Mouse (Mus musculus) mouse embryonic stem cell (cell line): Measurements from ENCODE around the gene Chka.

Source experiments
- in situ Hi-C, 2 experiments: fragments of 300-500 bp; cut with MboI; formaldehyde crosslinking; loops; 1 replicate in 1 of 2; 3 replicates in 1 of 2; pipeline ENCODE4 v1.14.3; 2019 to 2020; ENCODE audit warnings: low sequenced_read_pairs in 2 of 2, low pct_unique_long_range_greater_than_20kb in 1 of 2, mixed read lengths in 1 of 2; ENCODE audit not compliant: unreplicated experiment in 1 of 2

Chka gene

DNA sequence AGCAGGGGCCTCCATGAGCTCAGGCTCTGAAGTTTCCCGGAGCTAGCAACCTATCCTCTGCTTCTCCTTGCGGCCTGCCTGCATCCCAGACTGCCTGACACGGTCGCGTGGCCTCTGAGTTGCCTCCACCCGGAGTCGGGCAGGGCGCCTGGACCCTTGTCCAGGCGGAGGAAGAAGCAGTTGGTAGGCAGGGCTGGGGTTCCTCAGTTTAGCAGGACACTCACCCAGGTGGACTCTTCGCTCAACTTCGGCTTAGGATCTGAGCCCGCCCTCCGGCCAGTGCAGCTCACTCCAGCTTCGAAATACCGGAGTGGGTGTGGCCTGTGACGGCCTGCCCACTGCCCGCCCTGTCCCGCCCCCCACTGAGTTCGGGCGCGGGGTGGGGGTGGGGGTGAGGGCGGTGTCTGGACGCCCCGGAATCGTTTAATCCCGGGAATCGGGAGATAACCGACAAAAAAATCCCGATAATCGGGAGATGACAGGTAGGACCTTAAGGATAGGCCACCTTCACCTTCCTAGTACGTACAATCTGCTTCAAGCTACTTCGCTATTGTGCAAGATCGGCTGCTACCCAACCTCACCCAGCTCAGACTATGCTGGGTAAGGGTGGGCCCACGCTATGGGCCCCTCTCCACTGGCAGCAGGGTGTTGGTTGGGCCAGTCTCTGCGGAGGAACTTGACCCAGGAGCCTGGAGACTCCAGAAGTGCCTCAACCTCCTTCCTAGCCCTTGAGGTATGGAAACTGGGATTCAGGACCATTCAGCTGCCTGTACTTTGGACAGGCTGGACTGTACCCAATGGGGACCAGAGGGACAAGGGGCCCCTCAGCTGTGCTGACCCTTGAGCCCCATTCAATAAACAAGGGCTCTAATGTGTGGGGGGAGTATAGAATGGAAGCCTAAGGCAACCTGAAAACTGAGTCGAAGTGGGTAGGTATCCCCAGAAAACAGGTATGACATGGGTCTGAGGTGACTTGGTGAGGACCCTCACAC lies 55.5 kb downstream of the Chka start, which contains the start of gene Tcirg1:
Tcirg1 (minus strand) TSS at position 339 of the 992 bp plus-strand sequence.
- in situ Hi-C loops: no loop called here

DNA sequence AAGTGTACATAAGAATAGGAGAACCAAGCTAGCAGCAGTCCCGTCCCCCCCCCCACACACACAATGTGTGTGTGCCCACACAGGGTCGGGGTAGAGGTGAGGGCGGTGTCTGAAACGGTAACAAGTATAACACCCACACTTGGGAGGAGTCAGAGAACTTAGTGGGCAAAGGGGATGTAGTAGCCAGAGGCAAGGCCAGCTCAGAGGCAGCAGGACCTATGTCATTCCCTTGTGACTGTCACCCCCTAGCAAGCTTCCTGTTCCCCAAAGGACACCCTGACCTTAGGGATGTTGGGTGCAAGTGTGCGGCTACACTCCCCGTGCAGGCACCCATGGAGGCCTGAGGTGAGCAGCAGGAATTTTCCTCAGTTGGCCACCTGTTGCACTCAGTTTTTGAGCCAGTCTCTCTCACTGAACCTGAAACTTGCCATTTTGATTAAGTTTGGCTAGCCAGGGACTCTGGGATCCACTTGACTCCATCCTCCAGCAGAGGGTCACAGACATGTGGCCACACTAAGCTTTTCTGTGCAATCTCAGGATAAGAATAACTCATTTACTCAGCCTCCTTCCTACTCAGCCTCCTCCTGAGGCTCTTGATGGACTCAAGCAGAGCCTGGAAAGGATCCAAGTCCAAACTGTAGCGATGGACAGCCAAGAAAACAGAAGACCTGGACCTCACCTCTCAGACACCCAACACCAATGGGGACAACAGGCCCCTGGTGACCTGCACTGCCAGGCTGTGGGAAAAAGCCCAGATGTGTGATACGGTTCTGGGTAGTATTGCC lies 56.5 kb downstream of the Chka start:
- in situ Hi-C loops: no loop called here

DNA sequence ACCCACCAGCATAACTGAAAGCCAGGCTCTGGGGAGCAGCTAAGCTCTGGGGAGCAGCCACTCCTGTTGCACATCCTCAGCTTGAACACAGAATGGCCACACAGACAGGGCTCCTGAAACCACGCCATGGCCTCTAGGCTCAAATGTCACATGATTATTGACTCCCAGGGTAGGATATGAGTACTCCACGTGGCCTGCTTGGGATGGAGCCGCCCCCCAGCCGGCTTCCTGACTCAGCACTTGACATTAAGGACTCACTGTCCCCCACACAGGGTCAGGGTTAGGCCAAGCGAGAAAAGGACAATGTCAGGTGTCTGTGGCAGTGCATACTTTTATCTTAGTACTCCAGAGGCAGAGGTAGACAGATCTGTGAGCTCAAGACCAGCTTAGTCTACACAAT lies 58.6 kb downstream of the Chka start:
- in situ Hi-C loops: no loop called here

DNA sequence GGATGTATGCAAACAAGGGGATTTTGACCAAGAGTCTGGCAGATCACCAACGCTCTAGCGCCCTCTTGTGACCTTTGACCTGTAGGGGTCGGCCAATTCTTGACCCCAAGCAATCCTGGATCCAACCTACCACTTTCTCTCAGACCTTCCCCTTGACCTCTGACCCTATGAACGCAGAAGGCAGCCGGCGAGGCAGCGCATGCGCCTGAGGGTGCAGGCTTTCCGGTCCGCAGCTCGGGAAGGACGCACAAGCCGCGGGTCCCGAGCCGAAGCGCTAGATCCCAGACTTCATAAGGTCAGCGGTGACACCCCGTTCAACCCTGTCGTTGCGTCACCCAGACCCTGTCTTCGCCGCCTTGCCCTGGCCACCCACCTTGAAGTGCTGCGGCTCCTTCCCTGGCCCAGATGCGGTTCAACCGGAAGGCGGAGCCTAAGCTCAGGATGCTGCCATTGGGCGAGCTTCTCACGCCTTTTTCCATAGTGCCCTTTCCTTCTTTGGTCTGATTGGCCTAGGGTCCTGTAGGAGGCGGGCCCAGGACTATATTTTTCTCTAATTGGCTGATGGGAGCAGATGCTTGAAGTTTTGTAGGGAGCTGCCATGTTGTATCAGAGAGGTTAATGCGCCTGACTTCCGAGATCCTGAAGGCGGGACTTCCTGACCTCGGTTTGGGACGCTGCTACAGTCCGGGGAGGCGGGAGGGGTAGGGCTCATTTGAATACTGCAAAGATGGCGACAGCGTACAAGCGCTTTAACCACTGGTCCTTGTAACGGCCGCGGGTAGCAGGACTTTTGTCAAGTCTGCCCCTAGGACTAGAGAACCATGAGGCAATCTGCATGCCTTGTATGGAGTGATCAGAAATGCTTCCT lies 61.0 kb downstream of the Chka start, which contains the start of gene Ndufs8:
Ndufs8 (minus strand) TSS at position 438 of the 868 bp plus-strand sequence.
- in situ Hi-C loops: no loop called here

DNA sequence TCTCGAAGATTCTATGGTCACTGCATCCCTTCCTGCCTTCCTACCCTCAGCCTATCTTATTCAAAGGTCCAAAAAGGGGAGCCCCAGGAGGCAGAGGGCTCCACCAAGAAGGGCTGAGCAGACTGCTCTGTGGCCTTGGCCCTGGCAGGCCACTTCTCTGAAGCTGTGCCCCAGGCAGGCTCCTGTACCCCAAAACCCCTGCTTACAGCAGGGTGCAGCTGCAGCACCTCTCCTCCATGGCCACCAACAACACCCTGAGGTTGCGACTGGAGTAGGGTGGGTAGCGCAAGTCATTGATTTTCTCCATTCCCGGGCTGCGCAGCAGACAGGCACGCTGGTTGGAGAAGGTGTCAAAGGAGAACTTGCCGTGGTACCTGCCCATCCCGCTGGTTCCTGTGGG lies 62.1 kb downstream of the Chka start:
- in situ Hi-C loops: no loop called here

DNA sequence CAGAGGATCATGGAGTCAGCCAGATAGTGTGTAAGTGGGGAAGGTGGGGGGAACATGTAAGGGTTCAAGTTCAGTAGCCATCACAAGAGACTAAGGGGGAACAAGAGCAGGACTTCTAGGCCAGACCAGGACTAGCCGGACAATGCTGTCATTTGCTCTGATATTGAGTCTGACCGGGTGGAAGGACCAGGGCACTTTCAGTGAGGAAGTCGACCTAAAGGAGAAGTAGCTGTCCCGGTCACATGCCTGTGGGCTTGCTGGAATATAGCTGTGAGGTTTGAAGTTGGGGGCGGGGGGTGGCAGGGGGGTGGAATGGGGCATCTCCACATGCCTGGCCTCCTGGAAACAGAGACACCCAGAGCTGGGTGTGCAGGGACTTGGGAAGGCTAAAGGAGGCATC lies 63.0 kb downstream of the Chka start:
- in situ Hi-C loops: no loop called here

DNA sequence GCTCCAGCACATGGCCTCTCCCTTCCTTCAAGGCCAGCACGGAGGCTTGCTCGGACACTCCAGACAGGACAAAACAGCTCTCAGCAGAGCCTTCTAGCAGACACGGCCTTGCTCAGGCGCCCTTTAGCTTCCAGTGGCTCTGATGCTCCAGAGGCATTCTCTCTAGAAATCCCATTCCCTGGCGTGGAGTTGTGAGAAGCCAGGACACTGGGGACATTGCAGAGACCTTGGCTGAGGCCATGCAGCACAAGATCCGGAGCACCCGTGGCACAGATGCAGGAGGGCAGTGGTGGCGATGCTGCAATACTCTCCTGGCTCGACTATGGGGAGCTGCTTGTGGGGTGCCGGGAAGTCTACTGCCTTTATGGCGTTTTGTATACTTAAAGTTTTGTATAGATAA lies 65.2 kb downstream of the Chka start:
- in situ Hi-C loops: no loop called here

DNA sequence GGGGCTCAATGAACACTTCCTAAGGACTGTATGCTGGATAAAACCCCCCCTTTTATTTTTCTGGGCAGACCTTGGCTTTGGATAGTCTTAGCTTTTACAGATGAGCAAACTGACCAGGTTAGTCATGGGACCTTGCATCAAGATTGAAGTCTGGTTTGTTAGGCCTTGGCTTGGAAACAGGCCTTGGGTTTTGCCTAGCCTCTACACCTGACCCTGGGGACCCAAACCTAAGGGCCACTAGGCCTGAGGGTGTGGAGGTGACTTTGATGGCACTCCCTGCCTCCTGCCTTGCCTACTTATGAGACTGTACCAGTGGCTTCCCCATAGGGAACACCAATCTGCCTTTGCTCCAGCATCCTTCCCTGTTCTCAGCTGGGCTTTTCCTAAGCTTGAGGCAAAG lies 68.4 kb downstream of the Chka start:
- in situ Hi-C loops: no loop called here

DNA sequence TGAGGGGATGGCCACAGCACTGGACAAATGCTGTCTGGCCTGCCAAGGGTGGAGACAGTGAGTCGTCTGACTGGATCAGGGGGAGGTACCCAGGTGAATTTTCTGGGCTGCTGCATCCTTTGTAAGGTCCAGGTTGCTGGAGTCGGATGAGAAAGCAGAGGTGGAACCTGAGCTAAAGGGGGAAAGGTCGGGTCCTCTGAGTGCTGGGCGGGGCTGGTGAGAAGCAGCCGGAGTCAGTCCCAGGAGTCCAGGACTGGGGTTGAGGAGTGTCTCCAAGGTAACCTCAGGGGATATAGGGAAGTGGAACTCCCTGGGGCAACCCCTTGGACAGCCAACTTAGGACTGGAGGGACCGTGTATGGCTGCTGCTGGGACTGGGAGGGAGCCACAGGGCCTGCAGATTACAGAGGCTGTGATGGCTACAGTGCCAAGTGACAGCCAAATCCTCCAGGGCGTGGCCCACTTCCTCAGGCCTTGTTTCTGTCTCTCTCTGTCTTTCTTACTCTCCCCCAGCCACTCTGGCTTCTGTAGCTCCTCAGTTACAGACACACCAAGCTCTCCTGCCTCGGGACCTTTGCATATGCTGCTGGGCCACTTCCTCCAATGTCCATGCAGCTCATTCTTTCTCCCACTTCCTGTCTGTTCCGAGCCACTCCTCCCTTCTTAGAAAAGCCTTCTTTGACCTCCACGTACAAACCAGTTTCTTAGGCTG lies 71.2 kb downstream of the Chka start:
- in situ Hi-C loops: no loop called here

DNA sequence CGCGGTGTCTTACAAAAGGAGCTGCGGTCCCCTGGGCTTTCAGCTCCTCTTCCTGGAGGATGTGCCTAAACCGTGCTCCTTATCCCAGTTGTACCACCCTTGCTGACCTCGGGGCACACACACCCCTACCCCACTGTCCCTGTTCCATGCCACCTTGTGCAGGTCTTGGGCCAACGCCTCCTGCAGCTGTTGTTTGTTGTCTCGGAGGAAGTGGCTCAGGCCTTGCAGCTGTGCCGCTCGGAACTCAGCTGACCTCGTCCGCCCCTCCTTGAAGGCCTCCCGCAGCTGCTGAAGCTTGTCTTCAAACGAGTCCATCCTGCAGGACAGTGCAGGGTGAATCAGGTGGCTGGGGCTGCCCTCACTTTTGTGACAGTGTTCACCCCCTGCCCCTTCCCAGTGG lies 72.0 kb downstream of the Chka start:
- in situ Hi-C loops: no loop called here

DNA sequence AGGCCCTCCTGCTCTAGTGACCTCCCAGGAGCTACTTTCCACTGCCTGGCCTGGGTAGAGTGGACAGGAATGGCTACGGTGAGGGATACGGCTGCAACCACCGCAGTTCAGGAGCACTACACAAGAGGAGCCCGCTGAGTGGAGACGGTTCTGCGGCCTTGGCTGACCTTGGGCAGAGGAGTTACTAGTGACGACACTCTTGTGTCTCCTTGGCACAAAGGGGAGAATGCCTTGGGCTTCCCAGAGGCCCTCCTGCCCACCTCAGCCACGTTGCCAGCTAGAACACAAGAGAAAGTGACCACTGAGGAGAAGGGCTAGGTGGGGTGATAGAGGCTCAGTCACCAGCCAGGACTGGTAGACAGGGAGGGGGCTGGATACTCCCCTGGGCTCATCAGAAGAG lies 72.6 kb downstream of the Chka start:
- in situ Hi-C loops: no loop called here

DNA sequence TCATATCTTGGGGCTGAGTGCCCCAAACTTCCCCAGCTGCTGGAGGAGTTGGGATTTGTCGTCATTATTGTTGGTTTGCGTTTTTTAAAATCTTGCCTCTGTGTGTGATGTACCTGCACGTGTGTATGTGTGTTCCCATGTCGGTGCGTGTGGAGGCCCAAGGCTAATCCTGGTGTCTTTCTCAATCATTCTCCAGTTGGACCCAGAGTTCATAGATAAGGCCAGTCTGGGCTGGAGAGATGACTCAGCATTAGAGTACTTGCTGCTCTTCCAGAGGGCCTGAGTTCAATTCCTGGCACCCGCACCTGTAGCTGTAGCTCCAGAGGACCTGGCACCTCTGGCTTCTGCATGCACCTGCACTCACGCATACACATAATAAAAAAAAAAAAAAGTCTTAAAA lies 73.3 kb downstream of the Chka start:
- in situ Hi-C loops: no loop called here

DNA sequence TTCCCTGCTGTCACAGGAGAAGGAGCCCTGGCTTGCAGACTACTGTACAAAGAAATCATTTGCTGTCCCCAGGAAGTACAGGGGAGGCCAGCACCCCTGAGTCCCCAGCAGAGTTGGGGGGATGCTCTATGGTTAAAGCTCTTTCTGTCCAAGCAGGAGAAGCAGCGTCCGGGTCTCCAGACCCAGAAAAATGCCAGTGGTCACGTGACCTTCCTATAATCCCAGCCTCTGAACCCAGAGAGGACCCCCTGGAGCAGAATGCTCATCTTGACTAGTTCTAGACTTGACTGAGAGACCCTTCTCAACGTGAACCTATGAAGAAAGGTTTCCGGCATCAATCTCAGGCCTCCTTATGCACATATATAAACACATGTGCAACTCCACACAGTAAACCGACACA lies 74.3 kb downstream of the Chka start:
- in situ Hi-C loops: no loop called here

DNA sequence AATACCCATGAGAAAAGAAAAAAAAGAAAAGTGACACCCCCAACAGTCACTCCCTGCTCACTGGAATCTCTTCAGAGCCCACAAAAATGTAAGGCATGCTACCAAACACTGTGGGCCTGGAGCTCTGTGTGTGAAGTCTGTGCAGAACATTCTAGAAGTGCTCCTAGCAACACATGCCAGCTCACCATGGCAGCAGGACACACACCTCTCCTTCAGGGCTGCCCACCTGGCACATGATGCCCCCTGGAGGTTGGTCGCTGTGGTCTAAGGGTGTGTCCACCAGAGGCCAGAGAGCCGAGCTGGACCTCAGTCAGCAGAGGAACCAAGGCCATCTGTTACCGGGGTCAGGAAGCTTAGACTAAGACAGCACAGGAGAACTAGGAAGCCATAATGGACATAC lies 74.7 kb downstream of the Chka start:
- in situ Hi-C loops: no loop called here

DNA sequence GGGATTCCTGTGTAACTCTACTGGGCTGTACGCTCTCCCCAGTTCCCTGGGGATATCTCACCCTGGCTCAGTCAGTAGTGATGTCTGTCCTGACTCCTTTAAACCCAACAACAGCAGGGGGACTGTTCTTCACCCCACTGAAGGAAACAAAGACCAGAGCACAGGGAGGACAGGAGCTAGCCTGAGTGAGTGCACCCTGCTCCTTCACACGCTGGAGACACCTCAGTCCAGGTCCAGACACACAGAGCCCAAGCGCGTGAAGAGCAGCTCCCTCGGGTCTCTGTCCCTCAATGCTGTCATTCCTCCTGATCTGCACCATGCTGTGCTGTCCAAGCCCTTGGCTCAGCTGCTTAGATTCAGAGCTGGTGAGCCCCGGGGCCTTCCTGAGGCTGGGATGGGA lies 75.1 kb downstream of the Chka start:
- in situ Hi-C loops: no loop called here

DNA sequence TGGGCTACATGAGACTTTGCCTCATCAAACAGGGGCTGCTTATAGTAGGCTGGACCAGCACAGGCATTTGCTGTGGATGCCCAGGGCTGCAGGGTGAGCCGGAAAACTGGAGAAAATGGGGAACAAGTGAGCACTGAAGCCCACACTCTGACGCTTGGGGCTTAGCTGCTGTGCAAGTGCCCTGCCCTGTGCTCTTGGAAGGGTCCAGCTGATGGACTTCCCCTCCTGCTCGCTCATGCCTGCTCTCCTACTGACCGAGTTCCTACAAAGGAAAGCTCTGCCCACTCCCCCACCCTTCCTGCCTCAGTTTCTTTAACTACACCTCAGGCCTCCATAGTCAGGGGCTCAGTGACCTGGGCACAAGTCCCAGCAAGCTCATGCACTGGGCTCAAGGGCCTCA lies 76.4 kb downstream of the Chka start:
- in situ Hi-C loops: no loop called here

DNA sequence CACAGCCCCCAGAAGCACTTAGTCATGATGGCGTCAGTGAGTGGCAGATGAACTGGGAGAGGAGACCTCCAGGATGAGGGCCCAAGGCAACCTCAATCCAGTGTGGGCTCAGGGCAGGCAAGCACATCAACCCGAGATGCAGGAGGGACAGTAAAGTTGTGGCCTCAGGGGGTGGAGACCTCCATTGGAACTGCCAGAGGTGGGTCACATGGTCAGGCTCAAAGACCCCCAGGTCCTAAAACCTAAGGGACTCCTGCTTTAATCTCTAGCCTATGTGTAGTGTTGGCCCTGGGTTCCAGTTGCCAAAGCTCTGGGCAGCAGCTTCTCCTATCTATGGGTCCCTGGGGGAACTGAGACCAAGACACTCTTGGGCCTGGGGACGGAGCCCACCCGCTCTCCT lies 77.2 kb downstream of the Chka start:
- in situ Hi-C loops: no loop called here
